Mouse (Mus musculus): ENCODE data around the gene Lypd5.

GRCm38 (mm10) chr7:24387059-24387556, 38.1 kb downstream of the Lypd5 start:
- TF ChIP-seq POLR2A (IDR thresholded peaks at IDR 0.05; ENCODE audit: insufficient read depth, low read depth, low read length) (no peak), CTCF (IDR thresholded peaks at IDR 0.05) (no peak)

Data from heart, adult 2 months (tissue).